Mouse (Mus musculus) mesoderm, embryonic 11.5 days (tissue): ENCODE results near the gene Olfr1239.

Experiments
- DNase-seq: peaks from one replicate; pipeline ENCODE4 v3.0.0-alpha.2; 2012; ENCODE audit warnings: low read depth, low spot score

Olfr1239 gene

DNA sequence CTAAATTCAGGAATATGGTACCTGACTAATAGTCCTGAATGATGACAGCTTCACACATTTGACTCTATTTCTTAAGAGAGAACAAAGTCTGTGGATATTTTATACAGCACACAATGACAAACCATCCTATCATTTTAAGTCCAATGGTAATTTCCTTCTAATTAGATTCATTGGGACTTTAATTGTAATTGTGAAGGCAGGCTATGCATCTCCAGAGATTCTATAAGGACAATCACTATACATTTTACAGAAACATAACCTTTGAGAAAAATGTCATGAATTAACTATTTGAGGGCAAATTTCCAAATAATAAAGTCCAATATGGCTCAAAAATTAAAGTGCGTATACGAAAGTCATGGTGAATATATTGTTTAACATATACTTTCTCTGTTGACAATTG lies at the start of gene Olfr1239:
Olfr1239 (minus strand) TSS at position 101 of the 400 bp plus-strand sequence.
- DNase-seq: no peak

DNA sequence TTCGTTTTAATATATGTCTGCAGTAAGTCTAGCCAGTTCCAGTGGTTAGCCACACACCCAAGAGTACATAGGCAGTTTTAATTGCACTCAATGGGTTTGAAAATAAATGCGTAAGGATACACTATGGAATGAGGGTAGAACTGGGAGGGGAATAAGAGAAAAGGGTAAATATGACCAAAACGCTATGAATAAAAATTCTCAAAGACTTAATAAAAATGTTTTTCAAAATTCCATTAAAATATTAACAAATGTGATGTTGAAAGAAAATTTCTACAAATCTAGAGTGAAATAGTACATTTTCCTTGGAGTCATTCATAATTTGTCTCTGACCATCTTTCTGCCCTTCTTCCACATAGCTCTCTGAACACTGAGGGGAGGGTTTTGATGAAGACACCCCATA lies 22.7 kb upstream of the Olfr1239 start, which contains the start of gene Olfr1240:
Olfr1240 (minus strand) TSS at position 101 of the 400 bp plus-strand sequence.
- no peak for DNase-seq

DNA sequence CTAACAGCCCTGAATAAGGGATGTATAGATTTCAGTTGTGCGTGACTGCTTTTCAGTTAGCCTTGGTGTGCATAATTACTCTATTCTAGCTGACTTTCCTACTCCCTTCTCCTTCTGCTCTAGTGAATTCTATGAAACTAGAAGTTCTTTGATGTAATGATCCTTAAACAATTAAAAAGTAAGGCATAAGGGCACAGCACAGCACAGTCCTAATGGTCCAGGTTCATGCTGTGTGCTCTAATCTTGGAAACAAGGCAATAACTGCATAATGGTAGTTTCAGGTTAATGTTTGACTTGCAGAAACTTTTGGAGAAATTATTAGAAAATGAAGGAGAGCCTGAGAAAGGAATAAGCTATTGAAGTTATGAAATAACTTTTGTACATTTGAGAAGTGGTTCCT lies 5.7 kb downstream of the Olfr1239 start:
- no peak for DNase-seq

DNA sequence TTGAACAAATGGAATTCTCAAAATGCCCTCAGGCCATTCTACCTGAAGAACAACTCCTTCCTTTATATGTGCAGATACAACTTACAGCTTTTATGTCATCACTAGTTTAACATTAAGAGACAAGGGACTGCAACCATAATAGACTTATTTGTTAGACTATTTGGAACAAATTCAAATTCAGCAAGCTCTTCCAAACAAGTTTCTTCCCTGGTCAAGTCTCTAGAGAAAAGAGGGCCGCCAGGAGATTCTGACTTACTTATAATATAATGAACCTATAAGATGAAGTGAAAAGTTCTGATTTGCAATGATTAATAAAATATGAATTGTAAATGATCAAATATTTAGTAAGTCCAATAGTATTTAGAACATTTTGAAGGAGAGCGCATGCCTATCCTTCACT lies 10.6 kb downstream of the Olfr1239 start, which contains the start of gene Olfr1238:
Olfr1238 (minus strand) TSS at position 101 of the 400 bp plus-strand sequence.
- DNase-seq: no peak

DNA sequence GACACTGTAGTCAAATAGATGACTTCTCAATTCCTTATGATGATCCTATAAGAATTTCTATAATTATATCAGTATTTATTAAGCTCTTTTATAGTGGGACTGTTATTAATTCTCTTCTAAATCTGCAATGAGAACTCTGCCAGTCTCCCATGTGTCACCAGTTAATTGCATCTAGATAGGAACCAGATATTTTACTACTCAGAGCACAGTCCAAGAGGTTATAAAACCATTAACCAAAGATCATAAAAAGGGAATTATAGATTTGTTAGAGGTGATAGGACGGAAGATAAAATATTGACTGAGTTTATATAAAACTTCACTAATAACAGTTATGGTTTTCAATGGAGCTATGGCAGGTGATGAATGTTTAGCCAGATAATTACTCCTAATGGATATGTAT lies 19.3 kb downstream of the Olfr1239 start:
- no peak for DNase-seq
